Mouse (Mus musculus) thymus, postnatal 10 days (tissue): ENCODE data around the gene Il2rg.

Source experiments
- DNase-seq, 2 experiments: peaks; one replicate each; pipeline ENCODE4 v3.0.0; 2021; ENCODE audit warnings: low spot score in 2 of 2

Gene Il2rg

DNA sequence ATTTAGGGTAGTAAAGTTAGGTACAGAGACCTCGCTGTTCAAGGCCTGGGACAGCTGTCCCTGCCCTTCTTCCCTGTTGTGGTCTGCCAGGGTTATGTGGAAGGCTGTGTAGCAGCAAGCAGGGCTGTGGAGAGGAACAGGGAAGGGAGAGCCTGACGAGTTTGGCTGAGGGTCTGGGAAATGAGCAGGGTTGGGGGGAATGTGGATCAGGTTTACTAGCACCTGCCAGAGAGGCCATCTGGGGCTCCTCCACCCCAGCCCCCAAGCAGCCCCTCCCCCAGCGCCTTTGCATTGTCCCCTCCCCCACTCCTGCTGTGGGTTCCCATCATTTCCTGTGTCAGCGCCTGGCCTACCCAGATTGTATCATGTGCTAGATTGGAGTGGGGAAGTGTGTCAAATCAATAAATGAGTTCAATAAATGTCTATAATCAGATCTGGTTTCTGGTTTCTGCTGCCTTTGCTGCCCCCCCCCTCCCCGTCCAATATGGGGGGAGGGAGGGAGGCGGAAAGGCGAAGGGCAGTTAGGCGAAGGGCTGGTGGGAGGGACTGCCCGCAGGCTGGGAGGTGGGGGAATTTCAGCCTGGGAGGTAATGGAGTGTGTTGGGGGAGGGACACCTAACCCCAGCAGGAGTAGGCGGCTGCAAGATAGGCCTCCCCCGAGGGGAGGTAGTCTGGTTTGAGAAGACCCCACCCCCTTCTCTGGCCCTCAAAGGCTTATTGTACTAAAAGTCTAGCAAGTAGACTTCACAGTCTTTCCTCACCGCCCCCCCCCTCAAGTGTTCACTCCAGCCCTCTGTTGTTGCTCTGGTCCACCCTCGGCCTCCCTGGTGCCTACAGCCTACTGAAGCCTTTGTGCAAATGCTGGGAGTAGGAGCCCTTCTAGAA, 7.4 kb downstream of the Il2rg start:
- DNase-seq, result peak; percentile 42 to 68

DNA sequence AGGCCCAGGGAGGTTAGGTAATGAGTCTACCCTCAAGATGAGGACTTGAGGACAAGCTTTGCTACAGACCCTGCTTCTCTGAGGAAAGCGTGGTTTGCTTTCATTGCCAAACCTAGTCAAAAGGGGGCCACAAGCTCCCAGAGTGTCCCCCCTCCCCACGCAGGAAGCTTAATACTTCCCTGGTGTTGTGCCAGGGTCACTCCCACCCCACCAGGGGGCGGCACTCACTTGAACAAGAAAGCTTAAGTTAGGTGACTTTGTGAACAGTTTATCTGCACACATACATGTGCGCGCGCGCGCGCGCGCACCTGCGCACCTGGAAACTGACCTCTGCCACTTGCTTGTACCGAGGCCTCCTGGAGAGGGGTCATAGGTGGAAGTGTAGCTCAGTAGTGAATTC, 11.5 kb downstream of the Il2rg start:
- peak; percentile 56 to 66 for DNase-seq

DNA sequence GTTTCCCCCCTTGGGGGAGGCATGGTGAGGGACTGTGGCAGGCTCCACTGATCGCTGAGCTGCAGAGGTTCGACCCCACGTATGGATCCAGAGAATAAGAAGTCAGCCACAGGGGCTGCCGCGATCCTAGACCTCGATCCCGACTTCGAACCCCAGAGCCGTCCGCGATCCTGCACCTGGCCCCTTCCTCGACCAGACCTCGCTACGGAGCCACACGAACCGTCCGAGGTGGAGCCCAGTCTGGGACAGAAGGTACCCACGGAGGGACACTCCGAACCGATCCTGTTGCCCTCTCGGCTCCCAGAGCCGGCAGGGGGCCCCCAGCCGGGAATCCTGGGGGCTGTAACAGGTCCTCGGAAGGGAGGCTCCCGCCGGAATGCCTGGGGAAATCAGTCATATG, 13.3 kb downstream of the Il2rg start:
- no peak for DNase-seq

DNA sequence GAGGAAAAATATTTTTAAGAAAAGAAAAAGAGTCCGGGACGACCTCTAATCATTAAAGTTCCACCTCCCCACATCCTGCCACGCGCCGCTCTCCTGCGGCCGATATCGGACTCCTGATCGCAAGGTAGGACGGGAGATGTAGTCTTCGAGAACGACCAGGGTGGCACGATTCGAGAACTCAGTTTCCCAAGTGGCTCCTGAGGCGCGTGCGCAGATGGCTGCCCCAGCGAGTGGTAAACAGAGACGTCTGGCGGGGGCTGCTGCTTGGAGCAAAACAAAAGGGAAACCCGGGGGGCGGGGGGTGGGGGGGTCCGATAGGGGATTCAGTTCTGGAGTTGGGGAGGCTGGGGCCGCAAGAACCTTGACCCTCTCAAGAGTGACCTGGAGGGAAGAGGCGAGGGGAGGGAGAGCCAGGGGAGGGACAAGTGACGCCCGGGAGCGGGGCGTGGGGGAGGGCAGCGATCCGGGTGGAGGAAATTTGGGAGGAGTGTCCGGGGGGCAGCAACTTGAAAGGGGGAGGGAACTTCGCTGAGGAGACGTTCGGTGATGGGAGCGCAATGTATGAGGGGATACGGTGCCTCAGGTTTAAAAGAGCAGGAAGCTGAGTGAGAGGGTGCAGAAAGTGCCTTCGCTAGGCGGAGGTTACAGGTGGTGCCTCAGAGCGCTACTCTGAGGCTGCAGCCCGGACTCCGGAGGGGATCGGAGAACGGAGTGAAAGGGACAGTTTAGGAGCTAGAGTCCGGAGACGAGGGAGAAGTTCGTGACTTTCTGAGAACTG, 13.9 kb downstream of the Il2rg start, which contains the start of gene Foxo4:
Gene Foxo4, plus strand, starts transcription at position 577 of the 778 bp plus-strand sequence.
- peak; percentile 83 to 87 for DNase-seq

DNA sequence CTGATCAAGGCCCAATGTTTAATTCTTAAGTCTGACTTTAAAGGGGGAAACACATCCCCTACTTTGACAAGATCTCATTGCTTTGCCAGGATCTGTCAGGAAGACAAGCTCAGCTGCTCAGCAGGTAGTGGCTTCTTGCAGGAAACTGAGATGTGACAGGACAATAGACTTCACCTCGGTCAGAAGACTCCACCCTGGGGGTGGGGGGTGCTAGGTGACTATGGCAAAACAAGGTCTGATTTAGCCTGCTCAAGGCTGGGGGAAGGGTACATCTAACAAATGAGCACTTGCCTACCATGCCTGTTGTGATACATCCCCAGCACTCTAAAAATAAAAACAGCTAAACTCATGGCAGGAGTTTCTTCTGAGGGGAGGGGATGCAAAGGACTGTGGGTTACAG, 23.0 kb downstream of the Il2rg start:
- DNase-seq, result no peak

DNA sequence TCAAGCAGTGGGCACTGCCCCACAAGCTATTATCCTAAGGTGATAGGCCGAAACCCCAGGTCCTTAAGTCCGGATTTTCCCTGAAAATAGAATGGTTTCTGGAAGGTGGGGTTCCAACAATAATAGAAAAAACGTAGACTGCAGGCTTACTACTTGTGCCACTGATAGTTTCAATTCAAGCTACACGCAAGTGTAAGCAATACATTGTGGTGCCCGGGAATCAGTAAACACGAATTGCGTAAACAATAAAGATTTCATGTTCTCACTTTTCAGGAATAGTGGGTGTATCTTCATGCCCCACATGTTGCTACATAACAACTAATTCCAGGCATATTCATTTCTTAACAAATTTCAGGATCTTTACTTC, 45.3 kb downstream of the Il2rg start:
- no peak for DNase-seq

DNA sequence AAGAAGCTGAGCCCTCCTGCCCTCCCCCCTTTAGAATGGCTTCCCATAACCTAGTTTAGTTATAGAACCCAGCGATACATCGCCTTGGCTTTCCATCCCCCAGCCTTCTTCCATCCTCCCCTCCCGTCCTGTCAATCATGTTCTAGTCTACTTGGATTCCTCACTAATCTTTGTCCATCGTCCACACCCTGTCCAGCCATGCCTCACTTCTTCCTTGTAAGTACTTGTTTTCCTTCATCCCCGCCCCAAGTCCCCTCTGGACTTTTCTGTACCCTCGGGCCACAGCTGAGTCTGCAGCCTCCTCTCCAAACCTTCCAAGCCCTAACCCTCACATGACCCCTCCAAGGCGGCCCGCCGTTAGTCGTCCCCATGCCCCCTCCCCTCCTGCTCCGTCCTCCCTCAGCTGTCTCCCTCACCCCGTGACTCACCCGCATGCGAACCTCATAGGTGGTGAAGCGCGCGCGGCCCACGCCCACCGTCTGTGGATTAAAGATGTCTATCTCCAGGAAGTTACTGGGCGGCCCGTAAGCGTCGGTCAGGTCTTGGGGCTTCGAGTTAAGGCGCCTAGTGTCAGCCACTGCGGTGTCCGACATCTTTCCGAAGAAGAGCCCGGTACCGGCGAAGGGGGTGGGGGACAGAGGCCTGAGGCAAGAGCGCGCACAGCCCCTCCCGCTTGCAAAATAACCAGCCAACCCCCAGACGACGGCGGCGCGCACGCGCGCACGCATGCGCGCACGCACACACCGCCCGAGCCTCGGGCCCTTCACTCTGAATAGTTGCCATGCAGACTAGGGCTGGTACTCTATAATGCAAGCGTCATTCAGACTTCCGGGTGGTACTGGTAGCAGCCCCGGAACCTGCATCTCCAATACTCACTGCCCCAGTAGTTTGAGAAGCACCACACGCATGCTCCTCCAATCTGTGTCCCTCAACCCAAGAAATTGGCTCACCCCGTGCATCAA, 45.9 kb downstream of the Il2rg start, which contains the start of gene Snx12:
Gene Snx12, minus strand, starts transcription at position 730 of the 962 bp plus-strand sequence.
- DNase-seq, result peak; percentile 78 to 80
